ENCODE assay signal across 38 mouse cellular contexts in the genomic region with DNA sequence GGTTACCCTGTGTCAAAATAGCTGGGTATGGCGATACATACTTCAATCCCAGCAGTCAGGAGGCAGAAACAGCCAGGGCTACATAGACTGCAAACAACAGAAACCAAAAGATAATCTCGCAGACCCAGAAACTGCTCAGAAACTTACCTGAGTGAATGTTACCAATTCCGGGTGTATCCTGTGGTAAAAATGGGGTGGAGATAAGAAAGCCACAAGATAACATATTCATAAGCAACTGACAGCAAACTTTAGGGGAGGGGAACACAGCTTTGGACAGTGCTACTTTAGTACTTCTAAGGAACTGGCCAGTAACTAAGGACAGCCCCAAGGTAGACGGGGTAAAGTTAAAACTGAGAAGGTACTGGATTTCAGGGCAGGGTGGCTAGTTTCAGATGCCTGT. TPM values are rescaled to one million over a fixed set of nuclear protein-coding genes. Genes with fewer than 3 reads are reported as not detected.
DNase-seq lines count a peak whose midpoint lies in the region; ATAC-seq and TF ChIP-seq lines count a peak whose summit lies in the region.
"Had no signal": no experiment of that assay in that cellular context is flagged by ENCODE, and none has a peak within 500 bp of the region (broad histone marks: within the 10 kb centered on the region; RNA-seq: fewer than 3 reads in every experiment).

No protein-coding gene starts in this region.

- DNase-seq in liver, embryonic 11.5 days (ENCODE audit: low spot score), result no peak
- DNase-seq in liver (no peak), MEL (ENCODE audit: low read depth, low spot score) (peak; percentile 81)
- no peak for DNase-seq in liver, embryonic 13.5 days
- no peak for DNase-seq in frontal cortex, postnatal 10 days (ENCODE audit: low spot score in 2 of 2)
- DNase-seq in spleen, postnatal 14 days (ENCODE audit: low spot score in 2 of 2), result no peak
- DNase-seq in heart, postnatal 10 days, result no peak
- DNase-seq: adrenal gland, postnatal 14 days; cerebellum, adult 11 months; cerebellum, adult 9-11 months; forebrain, postnatal 0 days; gastrocnemius, postnatal 25 days; heart, adult 11 months; heart, postnatal 4 days; kidney, postnatal 4 days; layer of hippocampus, postnatal 36 days; lung, postnatal 36 days; spleen, adult 18-20 months; thymus, adult 18-20 months; thymus, postnatal 36 days had no signal

- H3K27me3 ChIP-seq in liver, embryonic 11.5 days (replicated peaks; ENCODE audit: control insufficient read depth, insufficient read depth, low read length), result no peaks in the 10 kb centered on the region
- no peaks in the 10 kb centered on the region for H3K27me3 ChIP-seq in MEL (ENCODE audit: control insufficient read depth in 1 of 2, insufficient read depth in 2 of 2, low read length in 2 of 2)
- H3K27me3 ChIP-seq in liver, embryonic 13.5 days, result no peaks in the 10 kb centered on the region
- H3K27me3 ChIP-seq: heart, embryonic 15.5 days; hindbrain, embryonic 13.5 days; megakaryocyte, embryonic 14.5 days; midbrain, embryonic 15.5 days; neural tube, embryonic 15.5 days; Patski had no signal

- TF ChIP-seq EP300 in MEL (IDR thresholded peaks at IDR 0.05; ENCODE audit: low read depth in 1 of 2, low read length in 2 of 2), result peak; percentile 78 to 89

- no peaks in the 10 kb centered on the region for H3K9me3 ChIP-seq in liver, embryonic 11.5 days (ENCODE audit: control insufficient read depth, low read length)
- no peaks in the 10 kb centered on the region for H3K9me3 ChIP-seq in MEL (replicated peaks; ENCODE audit: insufficient read depth, low read length)
- no peaks in the 10 kb centered on the region for H3K9me3 ChIP-seq in liver, embryonic 13.5 days (replicated peaks)
- H3K9me3 ChIP-seq: heart, embryonic 10.5 days; heart, embryonic 15.5 days; hindbrain, embryonic 13.5 days; megakaryocyte, embryonic 14.5 days; midbrain, embryonic 15.5 days; neural tube, embryonic 15.5 days had no signal

- peaks cover 24% of the 10 kb centered on the region for H3K79me2 ChIP-seq in MEL (ENCODE audit: control insufficient read depth, insufficient read depth, low read length, poor library complexity)

- no peak overlapping the region for H3K4me3 ChIP-seq in liver, embryonic 11.5 days (ENCODE audit: low read depth, low read length)
- H3K4me3 ChIP-seq in MEL (ENCODE audit: control insufficient read depth in 1 of 2, insufficient read depth in 1 of 2, low read depth in 2 of 2, low read length in 2 of 2), result no peak overlapping the region
- H3K4me3 ChIP-seq in liver, embryonic 13.5 days (replicated peaks), result no peak overlapping the region
- H3K4me3 ChIP-seq: erythroblast, embryonic 14.5 days; heart, embryonic 10.5 days; heart, embryonic 15.5 days; hindbrain, embryonic 13.5 days; midbrain, embryonic 15.5 days; neural tube, embryonic 15.5 days had no signal

- intact Hi-C loops in heart, postnatal 10 days (cut with DNase I), result no loop called here

- peaks cover 34% of the 10 kb centered on the region for H3K36me3 ChIP-seq in liver, embryonic 11.5 days (ENCODE audit: control insufficient read depth, insufficient read depth, low read length)
- peaks cover 6 to 44% of the 10 kb centered on the region in 2 experiments; a peak in 3 of 4 replicates for H3K36me3 ChIP-seq in MEL (ENCODE audit: control insufficient read depth in 1 of 2, insufficient read depth in 2 of 2, low read length in 2 of 2)
- peaks cover 75% of the 10 kb centered on the region for H3K36me3 ChIP-seq in liver, embryonic 13.5 days

- 43% methylated on average over 4 of the region's 4 CpGs for WGBS in liver, embryonic 11.5 days
- 15% methylated on average over 4 of the region's 4 CpGs for WGBS in liver, embryonic 13.5 days (ENCODE audit: insufficient replicate concordance)

- H3K4me1 ChIP-seq in liver, embryonic 11.5 days (replicated peaks; ENCODE audit: control insufficient read depth, insufficient read depth, low read length), result peaks cover 2% of the 10 kb centered on the region
- peaks cover 0 to 35% of the 10 kb centered on the region in 2 experiments; a peak in 2 of 4 replicates for H3K4me1 ChIP-seq in MEL (ENCODE audit: control insufficient read depth in 1 of 2, insufficient read depth in 2 of 2, low read length in 2 of 2)
- peaks cover 59% of the 10 kb centered on the region for H3K4me1 ChIP-seq in liver, embryonic 13.5 days (replicated peaks)

- H3K4me2 ChIP-seq in liver, embryonic 11.5 days, result no peak overlapping the region
- H3K4me2 ChIP-seq in liver, embryonic 13.5 days, result no peak overlapping the region
- H3K4me2 ChIP-seq: heart, embryonic 15.5 days; hindbrain, embryonic 13.5 days; midbrain, embryonic 15.5 days; neural tube, embryonic 15.5 days had no signal

- peak in 1 of 2 experiments; percentile 43; a peak in 1 of 4 replicates for TF ChIP-seq POLR2A in MEL (IDR thresholded peaks at IDR 0.05; ENCODE audit: control insufficient read depth in 1 of 2, insufficient read depth in 1 of 2, low read depth in 1 of 2, low read length in 2 of 2, poor library complexity in 1 of 2)

- no peak for TF ChIP-seq RAD21 in MEL (IDR thresholded peaks at IDR 0.05; ENCODE audit: low read depth, low read length)

- H3K9ac ChIP-seq in liver, embryonic 11.5 days (ENCODE audit: low read depth, low read length), result no peak overlapping the region
- no peak overlapping the region for H3K9ac ChIP-seq in MEL (ENCODE audit: control insufficient read depth, low read depth, low read length, poor library complexity, severe bottlenecking)
- no peak overlapping the region for H3K9ac ChIP-seq in liver, embryonic 13.5 days
- H3K9ac ChIP-seq: forebrain, postnatal 0 days; heart, embryonic 15.5 days; hindbrain, embryonic 13.5 days; midbrain, embryonic 15.5 days; neural tube, embryonic 15.5 days had no signal

- no peak for TF ChIP-seq CTCF in MEL (IDR thresholded peaks at IDR 0.05 in 2 of 3, conservative IDR thresholded peaks at IDR 0.05 in 1 of 3; ENCODE audit: control insufficient read depth in 1 of 3, insufficient read depth in 1 of 3, low read depth in 2 of 3, low read length in 3 of 3, poor library complexity in 1 of 3, severe bottlenecking in 1 of 3)

- peak; percentile 17; the same call in 1 of the 2 replicates for ATAC-seq in liver, embryonic 11.5 days (replicated peaks; ENCODE audit: low FRiP score)
- ATAC-seq in liver, embryonic 13.5 days (ENCODE audit: low read depth), result peak; percentile 7; the same call in 1 of the 2 replicates
- ATAC-seq in megakaryocyte progenitor cell, adult 5-6 weeks (replicated peaks; ENCODE audit: poor library complexity), result 0 out of 2 replicates have a peak, but pooled peaks have one; percentile 8
- ATAC-seq: CD4-positive, CD25-positive, alpha-beta regulatory T cell, adult 4 months; forebrain, postnatal 0 days; intestine, postnatal 0 days; midbrain, embryonic 15.5 days; Patski had no signal

- H3K27ac ChIP-seq in liver, embryonic 11.5 days (ENCODE audit: low read depth, low read length), result peak overlapping the region; percentile 62
- H3K27ac ChIP-seq in MEL (ENCODE audit: control insufficient read depth, low read depth, low read length), result peak overlapping the region; percentile 72
- H3K27ac ChIP-seq in liver, embryonic 13.5 days, result peak overlapping the region; percentile 69
- H3K27ac ChIP-seq: heart, embryonic 10.5 days; heart, embryonic 15.5 days; hindbrain, embryonic 13.5 days; midbrain, embryonic 15.5 days; neural tube, embryonic 15.5 days; stomach, postnatal 0 days had no signal

RNA-seq across cellular contexts. Expression of a gene that starts 4.9 kb away (rescaled TPM):
- polyA plus RNA-seq in liver, embryonic 11.5 days (2014; fragmentation: Nextera tagmentation; extraction: Ambion mirVana), result 99.5 and 107 TPM in 2 replicates
- total RNA-seq in MEL (2012; rRNA removed), result 121 and 140 TPM in 2 replicates
- 100 to 1,000 TPM in 1 of 2 experiments, not detected in 1; 129 TPM for polyA plus RNA-seq in MEL (2012; ENCODE audit: insufficient read depth in 1 of 2, insufficient read length in 2 of 2, low read depth in 1 of 2, low replicate concordance in 2 of 2, missing spikeins in 1 of 2)
- 68.3 and 69.4 TPM in 2 replicates for polyA plus RNA-seq in liver, embryonic 13.5 days (2015; fragmentation: Nextera tagmentation; extraction: Ambion mirVana)
- 88.4 and 90.5 TPM in 2 replicates for total RNA-seq in megakaryocyte progenitor cell, adult 5-6 weeks (2015)
- total RNA-seq in megakaryocyte progenitor cell, adult 5-6 weeks (2017), result 25.6 and 26.0 TPM in 2 replicates
- 10 to 100 TPM; 34.8 to 42.5 TPM for total RNA-seq in heart, postnatal 10 days (2021)

RNA-seq across cellular contexts. Expression of a gene that starts 5.4 kb away (rescaled TPM):
- polyA plus RNA-seq in liver, embryonic 11.5 days (2014; fragmentation: Nextera tagmentation; extraction: Ambion mirVana), result 2,656 and 2,838 TPM in 2 replicates
- 2,496 and 2,743 TPM in 2 replicates for total RNA-seq in MEL (2012; rRNA removed)
- polyA plus RNA-seq in MEL (2012; ENCODE audit: insufficient read depth in 1 of 2, insufficient read length in 2 of 2, low read depth in 1 of 2, low replicate concordance in 2 of 2, missing spikeins in 1 of 2), result 1,000 to 10,000 TPM in 1 of 2 experiments, not detected in 1; 3,114 TPM
- polyA plus RNA-seq in liver, embryonic 13.5 days (2015; fragmentation: Nextera tagmentation; extraction: Ambion mirVana), result 1,487 and 1,590 TPM in 2 replicates
- 3,273 and 3,407 TPM in 2 replicates for total RNA-seq in megakaryocyte progenitor cell, adult 5-6 weeks (2015)
- total RNA-seq in megakaryocyte progenitor cell, adult 5-6 weeks (2017), result 2,047 and 2,155 TPM in 2 replicates
- 1,000 to 10,000 TPM; 1,003 to 1,015 TPM for total RNA-seq in heart, postnatal 10 days (2021)

RNA-seq across cellular contexts. Expression of a gene that starts 6.1 kb away (rescaled TPM):
- 25.0 and 26.1 TPM in 2 replicates for polyA plus RNA-seq in liver, embryonic 11.5 days (2014; fragmentation: Nextera tagmentation; extraction: Ambion mirVana)
- 13.2 and 18.7 TPM in 2 replicates for total RNA-seq in MEL (2012; rRNA removed)
- polyA plus RNA-seq in MEL (2012; ENCODE audit: insufficient read depth in 1 of 2, insufficient read length in 2 of 2, low read depth in 1 of 2, low replicate concordance in 2 of 2, missing spikeins in 1 of 2), result 10 to 100 TPM in 1 of 2 experiments, not detected in 1; 18.0 TPM
- 13.8 and 16.6 TPM in 2 replicates for polyA plus RNA-seq in liver, embryonic 13.5 days (2015; fragmentation: Nextera tagmentation; extraction: Ambion mirVana)
- total RNA-seq in megakaryocyte progenitor cell, adult 5-6 weeks (2015), result 28.0 and 33.1 TPM in 2 replicates
- 26.4 and 26.7 TPM in 2 replicates for total RNA-seq in megakaryocyte progenitor cell, adult 5-6 weeks (2017)
- total RNA-seq in heart, postnatal 10 days (2021), result 10 to 100 TPM; 11.6 to 12.0 TPM

RNA-seq across cellular contexts. Expression of a gene that starts 15.7 kb away (rescaled TPM):
- 33.2 TPM in 2 replicates for polyA plus RNA-seq in liver, embryonic 11.5 days (2014; fragmentation: Nextera tagmentation; extraction: Ambion mirVana)
- 29.0 and 31.9 TPM in 2 replicates for total RNA-seq in MEL (2012; rRNA removed)
- polyA plus RNA-seq in MEL (2012; ENCODE audit: insufficient read depth in 1 of 2, insufficient read length in 2 of 2, low read depth in 1 of 2, low replicate concordance in 2 of 2, missing spikeins in 1 of 2), result 10 to 100 TPM in 1 of 2 experiments, not detected in 1; 35.3 TPM
- 18.4 and 21.3 TPM in 2 replicates for polyA plus RNA-seq in liver, embryonic 13.5 days (2015; fragmentation: Nextera tagmentation; extraction: Ambion mirVana)
- 28.8 and 30.6 TPM in 2 replicates for total RNA-seq in megakaryocyte progenitor cell, adult 5-6 weeks (2015)
- 24.9 and 40.9 TPM in 2 replicates for total RNA-seq in megakaryocyte progenitor cell, adult 5-6 weeks (2017)
- total RNA-seq in heart, postnatal 10 days (2021), result 10 to 100 TPM; 29.2 to 31.6 TPM

RNA-seq across cellular contexts. Expression of a gene that starts 28.6 kb away (rescaled TPM):
- not detected in 2 replicates for polyA plus RNA-seq in liver, embryonic 11.5 days (2014; fragmentation: Nextera tagmentation; extraction: Ambion mirVana)
- 0.08 TPM in 1 of 2 replicates, not detected in the other for total RNA-seq in MEL (2012; rRNA removed)
- polyA plus RNA-seq in MEL (2012; ENCODE audit: insufficient read depth in 1 of 2, insufficient read length in 2 of 2, low read depth in 1 of 2, low replicate concordance in 2 of 2, missing spikeins in 1 of 2), result under 1 TPM in 1 of 2 experiments, not detected in 1; 0.07 TPM
- polyA plus RNA-seq in liver, embryonic 13.5 days (2015; fragmentation: Nextera tagmentation; extraction: Ambion mirVana), result not detected in 2 replicates
- total RNA-seq in megakaryocyte progenitor cell, adult 5-6 weeks (2015), result not detected in 2 replicates
- not detected in 2 replicates for total RNA-seq in megakaryocyte progenitor cell, adult 5-6 weeks (2017)
- total RNA-seq in heart, postnatal 10 days (2021), result not detected
- total RNA-seq: adrenal gland, postnatal 14 days; forebrain, postnatal 0 days; gastrocnemius, postnatal 25 days; heart, postnatal 4 days; layer of hippocampus, postnatal 36 days; liver, adult 2 months had no signal
- polyA plus RNA-seq: embryonic facial prominence, embryonic 14.5 days; erythroblast, embryonic 14.5 days; forebrain, embryonic 11.5 days; forebrain, postnatal 0 days; heart, embryonic 10.5 days; heart, embryonic 15.5 days; hindbrain, embryonic 13.5 days; intestine, postnatal 0 days; kidney, embryonic 16.5 days; limb, embryonic 11.5 days; liver, adult 2 months; lung, embryonic 16.5 days; midbrain, embryonic 15.5 days; neural tube, embryonic 15.5 days; Patski had no signal
